Mouse (Mus musculus): ENCODE data around the gene Slc22a1. TPM values are rescaled to one million over a fixed set of nuclear protein-coding genes. Genes with fewer than 3 reads are reported as not detected.

Slc22a1 gene
- polyA plus RNA-seq, 1 experiment = not detected

GRCm38 (mm10) chr17:12669363-12669679 lies 6.3 kb downstream of the Slc22a1 start:
- Histone ChIP-seq H3K4me3 (ENCODE audit: low read depth, low read length) (no peak overlapping the region), H3K9me3 (replicated peaks; ENCODE audit: control insufficient read depth, insufficient read depth, low read length, poor library complexity, severe bottlenecking) (no peaks in the 10 kb centered on the region), H3K36me3 (ENCODE audit: control insufficient read depth, insufficient read depth, low read length, poor library complexity, severe bottlenecking) (no peaks in the 10 kb centered on the region), H3K27ac (ENCODE audit: insufficient read depth, low read length) (no peak overlapping the region), H3K9ac (ENCODE audit: low read depth, poor library complexity, severe bottlenecking) (no peak overlapping the region), H3K27me3 (ENCODE audit: control insufficient read depth, insufficient read depth, low read length, poor library complexity, severe bottlenecking) (no peaks in the 10 kb centered on the region), H3K4me1 (ENCODE audit: control insufficient read depth, insufficient read depth, low read length) (no peaks in the 10 kb centered on the region)
- no peak for TF ChIP-seq EP300 (IDR thresholded peaks at IDR 0.05; ENCODE audit: insufficient read depth, low read depth, low read length)
- no peak for TF ChIP-seq POLR2A (IDR thresholded peaks at IDR 0.05; ENCODE audit: insufficient read depth, low read length)
- no peak for TF ChIP-seq CTCF (IDR thresholded peaks at IDR 0.05; ENCODE audit: low read depth, low read length)

GRCm38 (mm10) chr17:12668478-12669362 lies 6.9 kb downstream of the Slc22a1 start:
- no peaks in the 10 kb centered on the region for H3K27me3 ChIP-seq (ENCODE audit: control insufficient read depth, insufficient read depth, low read length, poor library complexity, severe bottlenecking)
- H3K4me3 ChIP-seq (ENCODE audit: low read depth, low read length) = no peak overlapping the region
- no peaks in the 10 kb centered on the region for H3K9me3 ChIP-seq (replicated peaks; ENCODE audit: control insufficient read depth, insufficient read depth, low read length, poor library complexity, severe bottlenecking)
- TF ChIP-seq POLR2A (IDR thresholded peaks at IDR 0.05; ENCODE audit: insufficient read depth, low read length) (no peak), EP300 (IDR thresholded peaks at IDR 0.05; ENCODE audit: insufficient read depth, low read depth, low read length) (no peak), CTCF (IDR thresholded peaks at IDR 0.05; ENCODE audit: low read depth, low read length) (no peak)
- H3K36me3 ChIP-seq (ENCODE audit: control insufficient read depth, insufficient read depth, low read length, poor library complexity, severe bottlenecking) = no peaks in the 10 kb centered on the region
- no peak overlapping the region for H3K27ac ChIP-seq (ENCODE audit: insufficient read depth, low read length)
- H3K9ac ChIP-seq (ENCODE audit: low read depth, poor library complexity, severe bottlenecking) = no peak overlapping the region
- no peaks in the 10 kb centered on the region for H3K4me1 ChIP-seq (ENCODE audit: control insufficient read depth, insufficient read depth, low read length)

- no peaks in the 10 kb centered on the region for H3K27me3 ChIP-seq (ENCODE audit: control insufficient read depth, insufficient read depth, low read length, poor library complexity, severe bottlenecking)
- no peaks in the 10 kb centered on the region for H3K36me3 ChIP-seq (ENCODE audit: control insufficient read depth, insufficient read depth, low read length, poor library complexity, severe bottlenecking)
- H3K9ac ChIP-seq (ENCODE audit: low read depth, poor library complexity, severe bottlenecking) = no peak overlapping the region
- no peaks in the 10 kb centered on the region for H3K9me3 ChIP-seq (replicated peaks; ENCODE audit: control insufficient read depth, insufficient read depth, low read length, poor library complexity, severe bottlenecking)
- TF ChIP-seq CTCF (IDR thresholded peaks at IDR 0.05; ENCODE audit: low read depth, low read length) (no peak), EP300 (IDR thresholded peaks at IDR 0.05; ENCODE audit: insufficient read depth, low read depth, low read length) (no peak), POLR2A (IDR thresholded peaks at IDR 0.05; ENCODE audit: insufficient read depth, low read length) (no peak)
- H3K4me3 ChIP-seq (ENCODE audit: low read depth, low read length) = no peak overlapping the region
- no peak overlapping the region for H3K27ac ChIP-seq (ENCODE audit: insufficient read depth, low read length)
- no peaks in the 10 kb centered on the region for H3K4me1 ChIP-seq (ENCODE audit: control insufficient read depth, insufficient read depth, low read length)
Measured at GRCm38 (mm10) chr17:12664156-12664555, 11.5 kb downstream of the Slc22a1 start.

GRCm38 (mm10) chr17:12660572-12661260 lies 14.9 kb downstream of the Slc22a1 start:
- no peaks in the 10 kb centered on the region for H3K9me3 ChIP-seq (replicated peaks; ENCODE audit: control insufficient read depth, insufficient read depth, low read length, poor library complexity, severe bottlenecking)
- no peaks in the 10 kb centered on the region for H3K36me3 ChIP-seq (ENCODE audit: control insufficient read depth, insufficient read depth, low read length, poor library complexity, severe bottlenecking)
- no peaks in the 10 kb centered on the region for H3K4me1 ChIP-seq (ENCODE audit: control insufficient read depth, insufficient read depth, low read length)
- no peaks in the 10 kb centered on the region for H3K27me3 ChIP-seq (ENCODE audit: control insufficient read depth, insufficient read depth, low read length, poor library complexity, severe bottlenecking)
- no peak overlapping the region for H3K27ac ChIP-seq (ENCODE audit: insufficient read depth, low read length)
- TF ChIP-seq EP300 (IDR thresholded peaks at IDR 0.05; ENCODE audit: insufficient read depth, low read depth, low read length) (no peak), CTCF (IDR thresholded peaks at IDR 0.05; ENCODE audit: low read depth, low read length) (peak; percentile 14)
- no peak overlapping the region for H3K4me3 ChIP-seq (ENCODE audit: low read depth, low read length)
- H3K9ac ChIP-seq (ENCODE audit: low read depth, poor library complexity, severe bottlenecking) = no peak overlapping the region

GRCm38 (mm10) chr17:12659233-12659632 lies 16.4 kb downstream of the Slc22a1 start:
- Histone ChIP-seq H3K9me3 (replicated peaks; ENCODE audit: control insufficient read depth, insufficient read depth, low read length, poor library complexity, severe bottlenecking) (no peaks in the 10 kb centered on the region), H3K27ac (ENCODE audit: insufficient read depth, low read length) (no peak overlapping the region), H3K27me3 (ENCODE audit: control insufficient read depth, insufficient read depth, low read length, poor library complexity, severe bottlenecking) (no peaks in the 10 kb centered on the region), H3K9ac (ENCODE audit: low read depth, poor library complexity, severe bottlenecking) (no peak overlapping the region), H3K4me1 (ENCODE audit: control insufficient read depth, insufficient read depth, low read length) (no peaks in the 10 kb centered on the region), H3K36me3 (ENCODE audit: control insufficient read depth, insufficient read depth, low read length, poor library complexity, severe bottlenecking) (no peaks in the 10 kb centered on the region), H3K4me3 (ENCODE audit: low read depth, low read length) (no peak overlapping the region)
- TF ChIP-seq POLR2A (IDR thresholded peaks at IDR 0.05; ENCODE audit: insufficient read depth, low read length) (no peak), EP300 (IDR thresholded peaks at IDR 0.05; ENCODE audit: insufficient read depth, low read depth, low read length) (no peak), CTCF (IDR thresholded peaks at IDR 0.05; ENCODE audit: low read depth, low read length) (no peak)

- Histone ChIP-seq H3K4me3 (ENCODE audit: low read depth, low read length) (no peak overlapping the region), H3K27me3 (ENCODE audit: control insufficient read depth, insufficient read depth, low read length, poor library complexity, severe bottlenecking) (no peaks in the 10 kb centered on the region), H3K9ac (ENCODE audit: low read depth, poor library complexity, severe bottlenecking) (no peak overlapping the region), H3K27ac (ENCODE audit: insufficient read depth, low read length) (no peak overlapping the region), H3K36me3 (ENCODE audit: control insufficient read depth, insufficient read depth, low read length, poor library complexity, severe bottlenecking) (no peaks in the 10 kb centered on the region), H3K4me1 (ENCODE audit: control insufficient read depth, insufficient read depth, low read length) (no peaks in the 10 kb centered on the region), H3K9me3 (replicated peaks; ENCODE audit: control insufficient read depth, insufficient read depth, low read length, poor library complexity, severe bottlenecking) (no peaks in the 10 kb centered on the region)
- TF ChIP-seq CTCF (IDR thresholded peaks at IDR 0.05; ENCODE audit: low read depth, low read length) = no peak
- no peak for TF ChIP-seq POLR2A (IDR thresholded peaks at IDR 0.05; ENCODE audit: insufficient read depth, low read length)
- no peak for TF ChIP-seq EP300 (IDR thresholded peaks at IDR 0.05; ENCODE audit: insufficient read depth, low read depth, low read length)
Measured at GRCm38 (mm10) chr17:12658784-12659183, 16.8 kb downstream of the Slc22a1 start.

Measured in ES-Bruce4 (cell line).